Mouse (Mus musculus) cortical plate, adult 2 months (tissue): ENCODE results near the gene Cep135. TPM values are rescaled to one million over a fixed set of nuclear protein-coding genes. Genes with fewer than 3 reads are reported as not detected.
A peak's percentile ranks its signal among the peaks of the same experiment; 100 is the strongest.

Source experiments
- H3K27ac ChIP-seq: fragments of 200-500 bp; 2 replicates; pipeline ENCODE4 v1.5.1; 2012; ENCODE audit warnings: low read length, control low read depth, inconsistent platforms; ENCODE audit not compliant: insufficient read depth
- H3K4me1 ChIP-seq: fragments of 200-500 bp; 2 replicates; pipeline ENCODE4 v1.6.1; 2011; ENCODE audit warnings: low read length; ENCODE audit not compliant: control insufficient read depth, insufficient read depth
- H3K4me3 ChIP-seq: fragments of 200-500 bp; 2 replicates; pipeline ENCODE4 v1.5.1; 2011; ENCODE audit warnings: mild to moderate bottlenecking, low read length, control low read depth; ENCODE audit not compliant: insufficient read depth
- CTCF ChIP-seq: fragments of 200-500 bp; IDR thresholded peaks from 2 replicates; pipeline ENCODE4 v1.5.1; 2011; ENCODE audit warnings: mild to moderate bottlenecking, control low read depth, low read length; ENCODE audit not compliant: insufficient read depth; ENCODE audit errors: extremely low read depth
- POLR2A ChIP-seq: fragments of 200-500 bp; IDR thresholded peaks from 2 replicates; pipeline ENCODE4 v1.6.1; 2011; ENCODE audit warnings: mild to moderate bottlenecking, low read length, control low read depth; ENCODE audit not compliant: insufficient read depth; ENCODE audit errors: extremely low read depth
- polyA plus RNA-seq: library from polyadenylated mRNA; depleted of rRNA; stranded (reverse); fragments of >200 nt; gene quantifications from 2 replicates; pipeline ENCODE4 v1.2.3, GENCODE M21; 2012

Cep135 gene
- polyA plus RNA-seq, 1 experiment, result 5.8 TPM

DNA sequence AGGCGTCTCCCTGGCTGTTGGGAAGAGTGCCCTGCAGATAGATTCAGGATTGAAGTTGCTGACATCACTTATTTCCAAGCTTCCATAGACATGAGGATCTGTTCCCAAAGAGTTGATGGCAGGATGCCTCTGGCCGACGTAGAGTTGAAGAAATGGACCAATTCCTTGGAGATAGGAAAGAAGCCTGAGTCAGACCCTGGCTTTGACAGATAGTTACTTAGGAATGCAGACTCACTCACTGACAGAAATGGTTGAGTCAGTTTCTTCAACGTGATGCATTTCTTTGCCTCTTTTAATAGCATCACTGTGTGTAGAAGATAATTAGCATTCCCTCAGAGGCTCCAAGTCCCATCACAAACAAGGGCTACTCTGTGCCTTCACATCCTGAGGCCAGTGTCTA is 53.6 kb downstream of the Cep135 start:
- Histone ChIP-seq H3K27ac (no peak overlapping the region), H3K4me3 (no peak overlapping the region), H3K4me1 (no peaks in the 10 kb centered on the region)
- TF ChIP-seq POLR2A (no peak), CTCF (no peak)

DNA sequence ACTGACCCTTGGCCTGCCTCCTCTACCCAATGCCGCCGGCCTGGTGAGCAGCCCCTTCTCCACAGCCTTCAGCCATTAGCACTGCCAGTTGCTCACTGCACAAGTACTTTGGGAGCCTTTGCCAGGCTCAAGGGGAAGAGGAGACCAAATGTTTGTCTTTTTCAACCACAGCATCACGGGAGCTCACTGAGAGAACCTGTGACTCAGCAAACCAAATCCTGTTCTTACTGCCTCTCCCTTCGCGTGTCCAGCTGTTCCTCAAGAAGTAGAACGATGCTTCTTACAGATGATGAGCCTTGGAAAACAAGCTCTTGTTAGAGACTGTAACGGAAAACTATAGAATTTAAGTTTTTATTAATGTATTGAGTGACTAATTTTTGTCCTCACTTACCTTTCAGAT is 55.7 kb downstream of the Cep135 start:
- TF ChIP-seq CTCF (no peak), POLR2A (no peak)
- H3K27ac ChIP-seq, result no peak overlapping the region
- no peaks in the 10 kb centered on the region for H3K4me1 ChIP-seq
- no peak overlapping the region for H3K4me3 ChIP-seq

DNA sequence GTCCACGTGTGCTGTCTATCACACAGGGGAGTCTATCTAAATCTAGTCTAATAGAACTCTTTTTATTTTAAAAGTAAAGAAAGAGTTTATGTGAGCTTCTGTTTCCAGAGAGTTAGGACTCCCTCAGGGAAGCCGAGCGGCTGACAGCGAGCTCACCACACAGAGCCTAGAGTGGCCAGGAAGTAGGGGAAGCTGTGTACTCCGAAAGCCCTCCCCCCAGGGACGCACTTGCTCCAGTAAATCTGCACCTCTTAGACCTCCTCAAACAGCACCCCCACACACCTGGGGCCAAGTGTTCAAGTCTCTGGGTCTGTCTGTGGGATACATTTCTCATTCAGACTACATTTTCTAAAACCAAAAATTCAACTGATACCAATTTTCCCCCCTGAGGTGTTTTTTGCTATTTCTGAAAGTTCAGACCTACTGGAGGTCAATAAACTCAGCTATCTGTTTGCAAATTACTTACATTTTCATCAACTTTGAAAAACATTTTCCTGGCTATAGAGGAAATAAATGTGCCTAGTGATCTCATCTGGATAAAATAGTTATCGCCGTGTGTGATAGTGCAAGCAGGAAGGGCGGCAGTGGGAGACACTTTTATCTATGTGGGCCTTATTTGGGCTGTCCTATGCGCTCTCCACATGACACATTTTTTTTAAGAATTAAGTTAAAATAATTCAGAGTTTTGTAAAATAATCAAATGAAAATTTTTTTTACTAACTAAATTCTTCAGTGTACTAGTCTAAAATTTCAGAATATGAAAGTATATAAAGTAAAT is 56.8 kb downstream of the Cep135 start:
- no peaks in the 10 kb centered on the region for H3K4me1 ChIP-seq

DNA sequence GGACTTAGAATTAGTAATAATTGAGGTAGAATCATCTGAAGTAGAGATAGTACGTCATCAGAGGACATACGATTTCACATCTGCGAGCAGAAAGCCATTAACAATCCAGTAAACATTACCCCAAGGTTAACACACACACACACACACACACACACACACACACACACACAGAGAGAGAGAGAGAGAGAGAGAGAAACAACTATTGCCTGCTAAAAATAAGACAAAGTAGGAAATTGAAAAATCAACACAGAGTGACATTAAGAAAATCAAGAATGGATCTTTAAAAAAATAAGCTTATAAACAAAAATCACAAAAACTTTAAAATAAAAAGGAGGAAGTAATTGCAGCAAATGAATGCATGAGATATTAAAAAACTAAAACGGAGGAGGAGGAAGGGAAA is 61.4 kb downstream of the Cep135 start:
- Histone ChIP-seq H3K4me3 (no peak overlapping the region), H3K27ac (no peak overlapping the region), H3K4me1 (no peaks in the 10 kb centered on the region)
- no peak for TF ChIP-seq CTCF
- TF ChIP-seq POLR2A, result no peak

More for the DNA sequence above, 56.8 kb downstream of the Cep135 start:
- no peak for TF ChIP-seq POLR2A
- no peak for TF ChIP-seq CTCF
- no peak overlapping the region for H3K27ac ChIP-seq
- no peak overlapping the region for H3K4me3 ChIP-seq

DNA sequence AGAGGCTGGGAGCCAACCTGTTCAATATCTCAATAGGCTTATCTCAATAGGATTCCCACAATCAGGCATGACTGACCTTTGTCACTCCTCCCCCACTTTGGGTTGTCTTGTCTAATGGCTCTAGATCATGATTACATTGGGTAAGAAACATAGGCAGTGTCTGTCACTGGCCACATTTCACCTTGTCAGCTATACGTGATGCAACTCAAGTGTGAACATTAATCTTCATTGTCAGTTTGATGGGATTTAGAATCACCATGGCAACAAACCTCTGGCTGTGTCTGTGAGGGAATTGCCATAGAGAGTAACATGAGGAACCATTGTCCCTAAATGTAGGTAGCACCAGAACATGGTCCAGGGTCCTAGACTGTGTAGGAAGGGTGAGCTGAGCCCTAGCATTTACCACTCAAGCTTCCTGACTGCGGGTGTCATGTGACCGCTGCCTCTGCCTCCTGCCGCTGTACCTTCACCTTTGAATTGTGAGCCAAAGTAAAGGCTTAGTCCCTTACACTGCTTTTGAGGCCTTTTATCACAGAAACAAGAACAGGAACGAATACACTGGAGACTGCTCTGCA is 62.7 kb downstream of the Cep135 start:
- Histone ChIP-seq H3K4me3 (no peak overlapping the region), H3K27ac (no peak overlapping the region), H3K4me1 (no peaks in the 10 kb centered on the region)
- no peak for TF ChIP-seq POLR2A
- TF ChIP-seq CTCF, result no peak

- H3K4me1 ChIP-seq, result peaks cover 2% of the 10 kb centered on the region; the same call in 1 of the 2 replicates
- peak within 1 kb of the TSS; percentile 86 for H3K4me3 ChIP-seq
- H3K27ac ChIP-seq, result peak within 1 kb of the TSS; percentile 20
- TF ChIP-seq POLR2A (no peak), CTCF (no peak)
Observed at GRCm38 (mm10) chr5:76656212-76656611, 67.7 kb downstream of the Cep135 start, which contains the start of gene C530008M17Rik. Gene C530008M17Rik, plus strand, starts transcription at chr5:76656512.

GRCm38 (mm10) chr5:76657245-76658083 is 69.0 kb downstream of the Cep135 start:
- peak overlapping the region; percentile 89 for H3K27ac ChIP-seq
- peak overlapping the region; percentile 86 for H3K4me3 ChIP-seq
- TF ChIP-seq POLR2A (no peak), CTCF (0 out of 2 replicates have a peak, but pooled peaks have one; percentile 1)
- H3K4me1 ChIP-seq, result peaks cover 2% of the 10 kb centered on the region; the same call in 1 of the 2 replicates

GRCm38 (mm10) chr5:76658084-76658934 is 69.8 kb downstream of the Cep135 start:
- peaks cover 2% of the 10 kb centered on the region; the same call in 1 of the 2 replicates for H3K4me1 ChIP-seq
- TF ChIP-seq CTCF (no peak), POLR2A (no peak)
- peak overlapping the region; percentile 89 for H3K27ac ChIP-seq
- H3K4me3 ChIP-seq, result peak overlapping the region; percentile 86
